Mouse (Mus musculus) testis, postnatal 14 days (tissue): ENCODE results near the gene Smurf2.

ENCODE experiments used
- DNase-seq: peaks from one replicate; pipeline ENCODE4 v3.0.0; 2021; ENCODE audit warnings: low spot score

The Smurf2 gene

DNA sequence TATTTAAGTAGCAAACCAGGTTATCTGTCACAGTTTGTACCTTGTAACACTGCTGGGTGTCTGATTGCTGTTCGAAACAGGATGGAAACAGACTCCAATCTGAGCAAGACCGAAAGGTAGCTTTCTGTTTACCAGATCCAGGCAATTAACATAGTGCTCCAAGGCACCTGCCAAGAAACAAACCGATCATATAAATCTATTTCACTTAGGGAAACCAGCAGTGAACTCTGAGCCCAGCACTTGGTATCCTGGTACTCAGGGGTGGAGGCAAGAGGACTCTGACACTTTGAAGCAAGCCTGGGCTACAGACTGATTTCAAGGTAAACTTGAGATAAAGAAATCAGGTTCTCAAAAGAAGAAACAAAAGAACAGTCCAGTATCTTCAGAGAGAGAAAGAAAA is 143.1 kb downstream of the Smurf2 start:
- DNase-seq, result no peak

DNA sequence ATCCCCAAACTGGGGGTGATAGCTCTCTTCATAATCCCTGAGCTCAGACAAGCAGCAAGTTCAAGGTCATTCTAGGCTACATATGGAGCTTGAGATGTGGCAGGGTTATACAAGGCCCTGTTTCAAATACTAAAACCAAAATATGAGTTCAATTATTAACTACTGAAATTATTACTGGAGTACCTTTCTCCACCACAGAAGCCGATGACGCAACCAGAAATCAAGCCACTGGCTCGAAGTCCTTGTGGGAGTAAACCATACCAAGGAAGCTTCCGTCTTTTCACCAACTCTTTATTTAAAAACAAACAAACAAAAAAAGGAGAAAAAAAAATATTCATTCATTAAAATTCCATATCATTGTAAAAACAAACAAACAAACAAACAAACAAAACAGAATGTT is 143.6 kb downstream of the Smurf2 start:
- DNase-seq, result no peak

DNA sequence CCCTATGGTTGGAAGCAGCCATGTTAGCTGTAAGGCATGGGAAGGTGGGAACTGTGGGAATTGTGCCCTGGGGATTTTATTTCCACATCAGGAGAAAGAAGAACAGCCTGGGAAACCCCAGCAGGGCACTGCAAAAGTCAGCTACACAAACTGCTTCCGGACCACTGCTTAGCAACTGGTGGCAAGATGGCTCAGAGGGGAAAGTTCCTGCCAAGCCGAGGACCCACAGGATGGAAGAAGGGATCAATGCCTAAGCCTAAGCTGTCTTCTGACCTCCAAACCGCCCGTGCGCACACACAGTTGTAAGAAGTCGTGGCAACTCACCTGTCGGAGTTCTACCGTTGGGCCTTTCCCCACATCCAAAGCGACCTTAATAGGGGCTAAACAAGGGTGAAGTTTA is 147.5 kb downstream of the Smurf2 start:
- no peak for DNase-seq

DNA sequence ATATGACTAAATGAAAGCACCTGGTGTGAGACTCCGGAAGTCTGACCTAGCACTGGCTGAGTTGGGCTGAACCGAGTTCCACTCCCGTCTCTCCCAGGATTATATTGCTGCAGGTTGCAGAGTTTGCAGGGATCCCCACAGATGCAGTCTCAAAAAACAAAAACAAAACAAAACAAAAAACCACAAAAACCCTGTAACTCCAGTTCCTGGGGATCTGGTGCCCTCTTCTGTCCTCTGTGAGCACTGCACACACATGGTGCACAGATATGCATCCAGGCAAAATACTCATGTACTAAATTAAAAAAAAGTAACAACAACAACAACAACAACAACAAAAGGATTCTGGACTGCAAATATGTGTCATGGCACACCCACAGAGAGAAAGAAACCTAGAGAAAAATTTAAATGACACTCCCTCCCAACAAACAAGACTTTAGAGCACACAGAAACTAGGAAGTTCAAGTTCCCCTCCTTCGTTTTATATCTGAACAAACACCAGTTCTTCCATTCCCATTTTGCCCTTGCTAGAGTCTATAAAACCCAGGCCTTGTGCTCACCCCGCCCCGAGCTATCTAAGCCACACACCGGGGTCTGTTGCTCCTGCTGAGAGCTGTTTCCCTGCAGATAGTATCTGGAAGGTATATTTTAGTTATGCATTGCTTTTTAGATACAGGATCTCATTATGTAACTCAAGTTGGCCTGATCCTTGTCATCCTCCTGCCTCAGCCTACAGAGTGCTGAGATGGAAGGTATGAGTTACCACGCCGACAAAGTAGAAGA is 150.1 kb downstream of the Smurf2 start:
- DNase-seq, result no peak
